Mouse (Mus musculus): Measurements from ENCODE around the gene Ugdh. TPM values are rescaled to one million over a fixed set of nuclear protein-coding genes. Genes with fewer than 3 reads are reported as not detected.

Ugdh gene
- total and polyA plus RNA-seq, 3 experiments: 9.5 to 31.3 TPM; not detected in 1

DNA sequence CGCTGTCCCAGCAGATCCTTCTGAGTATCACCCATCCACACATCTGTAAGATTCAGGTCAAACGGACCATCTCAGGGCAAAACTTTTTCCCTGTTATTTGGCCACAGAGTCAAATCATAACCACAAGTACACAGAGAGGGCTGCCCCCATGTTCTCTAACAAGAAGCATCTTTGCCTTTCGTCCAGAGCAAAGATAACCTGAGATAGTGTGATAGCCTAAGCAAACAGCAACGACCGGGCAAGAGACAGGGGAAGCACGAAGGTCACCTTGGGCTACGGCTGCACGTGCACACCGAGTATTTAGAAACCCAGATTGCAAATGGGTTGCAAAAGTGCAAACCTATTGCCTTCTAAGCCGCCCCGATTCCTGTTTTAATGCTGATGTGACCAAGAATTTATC is 67.9 kb downstream of the Ugdh start:
- no peak for TF ChIP-seq CHD1 (IDR thresholded peaks at IDR 0.05; ENCODE audit: low read depth, low read length)
- no peak for TF ChIP-seq NELFE (IDR thresholded peaks at IDR 0.05; ENCODE audit: low read depth, low read length)

More for the DNA sequence above, 67.9 kb downstream of the Ugdh start:
- Histone ChIP-seq H3K4me3 (ENCODE audit: control insufficient read depth in 1 of 2, insufficient read depth in 1 of 2, low read depth in 2 of 2, low read length in 2 of 2) (no peak overlapping the region), H3K27me3 (ENCODE audit: control insufficient read depth in 1 of 2, insufficient read depth in 2 of 2, low read length in 2 of 2) (peaks cover 11 to 22% of the 10 kb centered on the region in 2 experiments), H3K36me3 (ENCODE audit: control insufficient read depth in 1 of 2, insufficient read depth in 2 of 2, low read length in 2 of 2) (no peaks in the 10 kb centered on the region), H3K9me3 (replicated peaks; ENCODE audit: insufficient read depth, low read length) (no peaks in the 10 kb centered on the region), H3K27ac (ENCODE audit: control insufficient read depth, low read depth, low read length) (no peak overlapping the region), H3K79me2 (ENCODE audit: control insufficient read depth, insufficient read depth, low read length, poor library complexity) (no peaks in the 10 kb centered on the region), H3K9ac (ENCODE audit: control insufficient read depth, low read depth, low read length, poor library complexity, severe bottlenecking) (no peak overlapping the region), H3K4me1 (ENCODE audit: control insufficient read depth in 1 of 2, insufficient read depth in 2 of 2, low read length in 2 of 2) (no peaks in the 10 kb centered on the region)
- DNase-seq (ENCODE audit: low read depth, low spot score): no peak

Other genes with a start within 250 kb of the Ugdh start
- 0.27 and 0.52 TPM in 2 replicates for gene Wdr19, start 236.3 kb downstream of the Ugdh start, total RNA-seq (2012; rRNA removed)
- under 1 TPM in 1 of 2 experiments, not detected in 1; 0.81 TPM for gene Wdr19, start 236.3 kb downstream of the Ugdh start, polyA plus RNA-seq (2012; ENCODE audit: insufficient read depth in 1 of 2, insufficient read length in 2 of 2, low read depth in 1 of 2, low replicate concordance in 2 of 2, missing spikeins in 1 of 2)
- 50.2 and 50.6 TPM in 2 replicates for gene Rfc1, start 100.3 kb downstream of the Ugdh start, total RNA-seq (2012; rRNA removed)
- 1,000 to 10,000 TPM in 1 of 2 experiments, 10 to 100 TPM in 1; 51.5 to 2,723 TPM for gene Rfc1, start 100.3 kb downstream of the Ugdh start, polyA plus RNA-seq (2012; ENCODE audit: insufficient read depth in 1 of 2, insufficient read length in 2 of 2, low read depth in 1 of 2, low replicate concordance in 2 of 2, missing spikeins in 1 of 2)
- not detected in 2 replicates for gene Klb, start 87.6 kb downstream of the Ugdh start, total RNA-seq (2012; rRNA removed)
- gene Klb, start 87.6 kb downstream of the Ugdh start, polyA plus RNA-seq (2012; ENCODE audit: insufficient read depth in 1 of 2, insufficient read length in 2 of 2, low read depth in 1 of 2, low replicate concordance in 2 of 2, missing spikeins in 1 of 2): under 1 TPM in 1 of 2 experiments, not detected in 1; 0.04 TPM
- gene Rpl9, start 44.5 kb downstream of the Ugdh start, total RNA-seq (2012; rRNA removed): 2,063 and 2,181 TPM in 2 replicates
- 1,000 to 10,000 TPM in 1 of 2 experiments, not detected in 1; 1,251 TPM for gene Rpl9, start 44.5 kb downstream of the Ugdh start, polyA plus RNA-seq (2012; ENCODE audit: insufficient read depth in 1 of 2, insufficient read length in 2 of 2, low read depth in 1 of 2, low replicate concordance in 2 of 2, missing spikeins in 1 of 2)
- gene Lias, start 44.5 kb downstream of the Ugdh start, total RNA-seq (2012; rRNA removed): 52.4 and 55.3 TPM in 2 replicates
- 10 to 100 TPM in 1 of 2 experiments, not detected in 1; 47.1 TPM for gene Lias, start 44.5 kb downstream of the Ugdh start, polyA plus RNA-seq (2012; ENCODE audit: insufficient read depth in 1 of 2, insufficient read length in 2 of 2, low read depth in 1 of 2, low replicate concordance in 2 of 2, missing spikeins in 1 of 2)
- not detected in 2 replicates for gene Gm43552, start 56.9 kb upstream of the Ugdh start, total RNA-seq (2012; rRNA removed)
- 1 to 10 TPM in 1 of 2 experiments, not detected in 1; 1.7 TPM for gene Gm43552, start 56.9 kb upstream of the Ugdh start, polyA plus RNA-seq (2012; ENCODE audit: insufficient read depth in 1 of 2, insufficient read length in 2 of 2, low read depth in 1 of 2, low replicate concordance in 2 of 2, missing spikeins in 1 of 2)
- 17.9 and 18.8 TPM in 2 replicates for gene Smim14, start 101.2 kb upstream of the Ugdh start, total RNA-seq (2012; rRNA removed)
- gene Smim14, start 101.2 kb upstream of the Ugdh start, polyA plus RNA-seq (2012; ENCODE audit: insufficient read depth in 1 of 2, insufficient read length in 2 of 2, low read depth in 1 of 2, low replicate concordance in 2 of 2, missing spikeins in 1 of 2): 10 to 100 TPM in 1 of 2 experiments, not detected in 1; 29.8 TPM
- 52.9 and 65.5 TPM in 2 replicates for gene Ube2k, start 101.3 kb upstream of the Ugdh start, total RNA-seq (2012; rRNA removed)
- 100 to 1,000 TPM in 1 of 2 experiments, not detected in 1; 231 TPM for gene Ube2k, start 101.3 kb upstream of the Ugdh start, polyA plus RNA-seq (2012; ENCODE audit: insufficient read depth in 1 of 2, insufficient read length in 2 of 2, low read depth in 1 of 2, low replicate concordance in 2 of 2, missing spikeins in 1 of 2)